Mouse (Mus musculus) lung, postnatal 25 days (tissue): ENCODE results near the gene Prnd.

ENCODE experiments used
- DNase-seq: peaks from one replicate; pipeline ENCODE4 v3.0.0; 2022; ENCODE audit warnings: low spot score

Gene Prnd

DNA sequence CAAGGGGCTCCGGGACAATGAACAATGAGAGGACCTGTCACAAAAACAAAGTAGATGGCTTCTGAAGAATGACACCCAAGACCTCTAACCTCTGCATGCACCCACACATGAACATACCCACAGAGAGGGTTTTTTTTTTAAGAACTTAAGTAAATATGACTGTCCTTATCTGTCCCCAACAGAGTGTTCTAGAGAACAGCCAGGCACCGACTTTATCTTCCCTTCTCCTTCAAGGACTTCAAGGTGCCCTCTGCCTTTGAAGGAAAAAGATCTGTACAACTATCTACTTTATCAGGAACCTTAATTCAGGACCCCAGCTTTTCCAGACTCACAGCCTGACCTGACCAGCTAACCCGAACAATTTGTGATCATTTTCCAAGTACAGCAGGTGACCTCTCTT is 10.2 kb upstream of the Prnd start:
- DNase-seq = no peak

DNA sequence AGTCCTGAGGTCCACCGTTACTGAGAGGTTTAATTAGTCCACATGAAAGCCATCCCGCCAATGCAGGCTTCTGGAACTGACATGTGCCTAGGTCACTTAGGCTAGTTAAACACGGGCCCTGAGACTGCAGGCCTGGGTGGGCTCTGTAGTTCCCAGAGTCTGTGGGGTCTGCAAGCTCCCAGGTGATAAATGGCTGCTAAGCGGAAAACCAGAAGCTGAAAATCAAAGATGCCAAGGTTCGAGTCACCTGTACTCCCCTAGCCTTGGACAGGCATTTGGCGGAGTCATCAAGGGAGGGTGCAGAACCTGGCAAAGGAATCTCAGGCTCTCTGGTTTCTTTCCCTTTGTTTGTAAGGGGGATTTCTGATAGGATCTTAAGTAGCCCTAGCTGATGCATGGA is 9.2 kb upstream of the Prnd start:
- DNase-seq = no peak

DNA sequence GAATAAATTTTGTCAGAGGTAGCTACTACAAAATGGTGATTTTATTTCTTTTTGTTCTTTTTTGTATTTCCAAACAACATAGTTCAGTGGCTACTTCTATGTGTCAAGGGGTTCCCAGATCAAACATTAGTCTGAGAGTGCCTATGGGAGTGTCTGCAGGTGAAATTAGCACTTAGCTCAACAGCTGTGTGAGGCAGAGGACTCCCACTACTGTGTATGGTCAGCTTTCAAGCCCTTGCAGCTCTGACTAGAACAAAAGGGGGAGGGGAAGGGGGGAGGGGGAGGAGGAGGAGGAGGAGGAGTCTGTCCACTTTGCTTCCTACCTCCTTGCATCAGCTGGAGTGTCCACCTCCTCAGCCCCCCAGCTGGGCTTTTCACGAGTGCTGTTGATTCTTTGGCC is 6.3 kb upstream of the Prnd start:
- DNase-seq = no peak

DNA sequence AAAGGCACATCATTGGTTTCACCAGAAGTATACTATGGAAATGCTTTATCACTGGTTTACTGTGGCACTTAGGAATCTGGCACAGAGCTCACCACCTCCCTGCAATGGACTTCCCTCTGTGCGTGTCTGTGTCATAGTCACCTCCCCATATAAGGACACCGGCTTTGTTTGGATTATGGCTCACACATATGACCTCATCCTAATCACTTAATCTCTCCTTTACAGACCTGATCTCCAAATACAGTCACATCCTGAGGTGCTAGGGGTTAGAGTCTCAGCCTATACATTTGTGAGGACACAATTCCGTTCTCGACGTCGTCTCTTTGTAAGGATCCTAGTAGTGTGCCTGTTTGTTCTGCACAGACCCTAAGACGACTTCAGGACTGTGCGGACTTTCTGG is 5.4 kb upstream of the Prnd start:
- no peak for DNase-seq

DNA sequence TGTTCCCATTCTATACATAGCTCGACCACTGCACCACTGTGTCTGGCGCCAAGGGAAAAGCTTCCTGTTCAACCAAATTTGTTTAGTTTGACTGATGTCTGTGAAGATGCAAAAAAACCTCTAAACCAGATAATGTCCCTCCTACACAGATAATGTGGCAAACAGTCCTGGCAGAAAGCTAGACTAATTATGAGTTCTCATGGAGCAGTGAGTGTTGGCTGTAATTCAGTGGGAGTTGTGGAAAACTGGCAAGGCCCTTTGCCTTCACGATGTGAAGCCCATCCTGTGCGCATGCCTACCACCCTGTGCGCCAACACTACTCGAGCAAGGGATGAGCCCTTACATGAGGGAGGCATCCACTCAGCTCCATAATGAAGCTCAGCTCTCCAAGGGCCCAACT is 4.9 kb upstream of the Prnd start:
- DNase-seq = no peak

DNA sequence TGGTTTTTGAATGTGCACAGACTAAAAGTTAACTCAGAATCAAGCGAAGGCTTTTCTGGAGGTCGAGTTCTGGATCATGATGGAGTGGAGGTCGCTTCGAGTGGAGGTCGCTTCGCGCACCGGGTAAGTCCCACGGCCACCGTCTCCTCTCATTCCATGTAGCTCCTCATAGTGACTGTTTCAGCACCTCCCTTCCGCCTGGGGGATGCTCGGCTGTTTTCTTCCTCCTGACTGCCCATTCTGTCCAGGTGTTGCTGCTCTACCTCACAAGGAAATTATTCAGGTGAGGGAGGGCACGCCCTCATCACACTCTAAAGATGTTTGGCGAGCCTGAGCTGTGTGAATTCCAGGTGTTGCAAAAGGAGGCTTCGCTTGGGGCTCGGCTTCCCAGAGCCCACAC is 4.3 kb upstream of the Prnd start:
- DNase-seq = no peak

DNA sequence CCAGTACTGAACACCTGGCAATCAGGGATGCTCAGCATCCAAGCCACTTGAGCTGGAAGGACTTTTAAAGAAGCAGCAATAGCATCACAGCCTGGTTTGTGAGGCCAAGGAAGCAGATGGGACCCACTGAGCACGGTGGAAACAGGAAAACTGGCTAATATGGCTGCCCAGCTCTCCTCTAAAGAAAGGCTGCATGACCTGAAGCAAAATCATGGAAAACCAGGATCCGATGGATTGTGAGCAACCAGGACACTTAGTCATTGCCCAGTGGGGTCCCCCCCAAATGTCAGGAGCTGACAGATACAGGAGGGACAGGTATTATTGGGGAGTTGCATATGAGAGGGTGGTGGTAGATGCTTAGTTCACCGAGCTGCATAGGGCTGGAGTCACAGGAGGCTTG is 2.5 kb upstream of the Prnd start:
- DNase-seq = no peak

DNA sequence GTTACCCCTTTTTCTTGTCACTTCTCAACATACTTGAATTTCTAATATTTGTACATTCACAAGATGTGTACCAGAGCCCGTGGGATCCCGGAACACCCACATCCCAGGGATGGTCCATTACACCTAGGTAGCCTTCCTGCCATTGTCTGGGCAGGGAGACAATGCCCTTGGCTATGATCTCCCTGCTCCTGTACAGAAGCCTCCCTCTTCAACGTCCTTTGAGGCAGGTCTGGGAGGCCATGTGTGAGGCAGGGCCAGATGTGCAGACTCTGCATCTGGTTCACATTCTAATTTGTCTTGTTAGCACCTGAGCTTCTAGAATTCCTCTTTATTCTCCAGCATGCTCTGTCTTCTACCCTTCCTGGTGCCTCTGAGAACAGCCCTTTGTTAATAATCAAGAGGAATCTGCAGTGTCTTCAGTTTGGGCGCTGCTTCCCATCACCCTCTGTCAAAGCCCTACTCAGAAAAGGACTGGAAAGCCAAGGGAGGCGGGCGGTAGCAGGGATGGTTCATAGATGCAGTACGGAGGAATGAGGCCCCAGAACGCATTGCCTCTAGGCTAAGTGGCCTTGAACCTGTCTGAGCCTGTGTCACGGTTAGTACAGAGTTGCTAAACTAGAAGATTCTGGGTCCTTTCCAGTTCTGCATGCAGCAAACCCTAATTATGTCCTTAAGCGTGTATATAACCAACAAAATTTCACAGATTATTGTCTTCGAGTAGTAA is 1.6 kb upstream of the Prnd start:
- DNase-seq = no peak

DNA sequence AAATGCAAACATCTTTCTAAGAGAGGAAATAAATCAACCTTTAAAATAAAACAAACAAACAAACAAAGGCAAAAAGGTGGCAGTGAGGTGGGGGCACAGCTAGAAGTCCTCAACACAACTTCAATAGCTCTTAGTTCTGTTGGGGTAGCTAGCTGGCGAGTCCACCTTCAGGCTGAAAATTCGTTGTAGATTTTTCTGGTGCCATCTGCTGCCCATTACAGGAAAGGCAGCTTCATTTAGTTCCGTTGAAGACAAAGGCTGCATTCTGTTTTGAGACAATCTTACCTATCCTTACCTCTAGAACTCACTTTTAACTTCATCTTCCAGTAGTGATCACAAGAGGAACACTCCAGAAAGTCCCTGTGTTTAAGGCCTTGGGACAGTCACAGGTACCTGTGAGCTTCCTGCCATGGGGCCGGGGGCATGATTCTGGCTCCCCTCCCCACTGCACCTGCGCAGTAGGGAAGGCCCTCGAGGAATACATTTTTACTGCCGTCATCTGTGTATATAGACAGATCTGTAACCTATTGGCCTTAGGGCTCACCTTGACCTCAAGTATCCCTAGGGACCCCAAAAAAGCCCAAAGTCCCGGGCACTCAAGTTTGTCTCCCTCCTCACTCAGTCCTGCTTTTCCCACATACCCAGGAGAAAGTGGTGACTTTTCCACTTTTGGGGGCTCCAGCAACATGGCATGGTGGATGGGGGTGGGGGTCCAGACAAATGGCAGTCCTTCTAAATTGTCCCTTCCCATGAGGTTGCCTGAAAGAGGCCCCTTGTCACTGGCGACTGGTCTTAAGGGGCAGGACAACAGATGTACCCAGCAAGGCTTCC is 679 bp upstream of the Prnd start:
- DNase-seq = peak; percentile 52

DNA sequence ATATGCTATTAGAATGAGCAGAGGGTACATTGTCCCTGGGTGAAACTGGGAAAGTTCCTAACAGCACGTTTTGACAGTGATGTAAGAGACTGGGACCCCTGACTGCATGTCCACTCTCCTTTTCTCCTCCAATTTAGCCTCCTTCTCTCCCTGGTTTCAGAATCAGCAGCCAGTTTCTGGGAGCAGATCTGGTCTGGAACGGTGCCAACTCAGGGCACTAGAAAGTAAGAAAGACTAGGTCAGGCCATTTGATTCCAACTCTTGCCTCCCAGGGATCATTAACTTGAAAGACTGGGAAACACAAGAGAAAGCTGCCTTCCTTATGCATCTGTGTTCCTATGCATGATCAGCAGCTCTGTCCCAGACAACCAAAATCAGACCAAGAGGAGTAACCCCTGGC is 1.8 kb downstream of the Prnd start:
- DNase-seq = no peak

DNA sequence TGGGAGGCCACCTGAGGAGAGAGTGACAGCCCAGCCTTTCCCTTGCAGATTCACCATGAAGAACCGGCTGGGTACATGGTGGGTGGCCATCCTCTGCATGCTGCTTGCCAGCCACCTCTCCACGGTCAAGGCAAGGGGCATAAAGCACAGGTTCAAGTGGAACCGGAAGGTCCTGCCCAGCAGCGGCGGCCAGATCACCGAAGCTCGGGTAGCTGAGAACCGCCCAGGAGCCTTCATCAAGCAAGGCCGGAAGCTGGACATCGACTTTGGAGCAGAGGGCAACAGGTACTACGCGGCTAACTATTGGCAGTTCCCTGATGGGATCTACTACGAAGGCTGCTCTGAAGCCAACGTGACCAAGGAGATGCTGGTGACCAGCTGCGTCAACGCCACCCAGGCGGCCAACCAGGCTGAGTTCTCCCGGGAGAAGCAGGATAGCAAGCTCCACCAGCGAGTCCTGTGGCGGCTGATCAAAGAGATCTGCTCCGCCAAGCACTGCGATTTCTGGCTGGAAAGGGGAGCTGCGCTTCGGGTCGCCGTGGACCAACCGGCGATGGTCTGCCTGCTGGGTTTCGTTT is 2.4 kb downstream of the Prnd start:
- DNase-seq = no peak

DNA sequence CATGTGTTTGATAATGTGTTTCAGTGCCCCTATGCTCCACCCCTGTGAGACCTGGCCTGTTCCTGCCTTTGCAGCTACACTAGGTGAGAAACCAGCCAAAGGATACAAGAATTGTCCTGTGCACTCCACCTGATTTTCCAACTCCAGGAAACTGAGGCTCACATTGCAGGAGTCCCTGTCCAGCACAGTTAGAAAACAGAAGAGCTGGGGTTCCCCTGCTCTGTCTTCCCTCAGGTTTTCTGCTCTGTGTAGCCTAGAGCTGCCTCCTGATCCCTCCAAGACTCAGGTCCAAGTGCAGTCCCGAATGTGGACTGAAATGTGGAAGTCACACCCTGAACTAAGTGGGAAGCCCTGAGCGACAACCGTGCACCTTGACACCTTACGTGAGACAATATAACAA is 3.0 kb downstream of the Prnd start:
- DNase-seq = no peak

DNA sequence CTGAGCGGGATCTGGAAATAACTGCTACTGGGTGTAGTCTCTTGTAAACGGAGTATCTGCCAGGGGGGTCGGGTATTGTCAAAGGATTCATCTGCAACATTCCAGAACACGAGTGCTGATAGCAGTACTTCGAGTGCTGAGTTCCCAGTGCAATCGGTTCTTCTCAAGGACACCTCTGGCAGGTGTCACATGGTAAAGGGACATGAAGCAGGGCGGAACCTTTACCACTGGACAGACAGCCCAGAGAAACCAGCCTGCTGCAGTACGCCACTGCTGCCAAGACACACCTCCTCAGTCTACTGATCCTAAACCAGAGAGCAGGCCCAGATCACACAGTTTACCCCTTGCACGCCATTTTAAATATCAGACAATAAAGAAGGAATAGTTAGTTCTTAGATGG is 4.2 kb downstream of the Prnd start:
- peak; percentile 43 for DNase-seq

DNA sequence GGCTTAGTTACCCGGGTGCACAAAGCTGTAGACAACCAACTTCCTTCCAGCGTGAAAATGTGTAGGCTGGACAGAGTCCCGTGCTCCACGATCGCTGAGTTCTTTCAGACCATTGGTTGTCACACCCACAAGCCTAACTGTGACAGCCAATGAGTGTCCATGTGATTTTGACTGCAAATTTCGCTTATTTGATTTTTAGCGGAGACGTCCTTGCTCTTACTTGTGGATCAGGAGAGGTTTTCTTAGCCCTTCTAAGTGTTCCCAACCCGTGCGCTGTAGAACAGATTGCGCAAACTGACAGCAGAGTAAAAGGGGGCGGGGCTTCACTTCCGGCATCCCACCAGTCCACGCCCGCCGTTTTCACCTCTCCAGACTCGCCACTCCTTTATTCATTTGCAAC is 4.6 kb downstream of the Prnd start:
- DNase-seq = peak; percentile 77

DNA sequence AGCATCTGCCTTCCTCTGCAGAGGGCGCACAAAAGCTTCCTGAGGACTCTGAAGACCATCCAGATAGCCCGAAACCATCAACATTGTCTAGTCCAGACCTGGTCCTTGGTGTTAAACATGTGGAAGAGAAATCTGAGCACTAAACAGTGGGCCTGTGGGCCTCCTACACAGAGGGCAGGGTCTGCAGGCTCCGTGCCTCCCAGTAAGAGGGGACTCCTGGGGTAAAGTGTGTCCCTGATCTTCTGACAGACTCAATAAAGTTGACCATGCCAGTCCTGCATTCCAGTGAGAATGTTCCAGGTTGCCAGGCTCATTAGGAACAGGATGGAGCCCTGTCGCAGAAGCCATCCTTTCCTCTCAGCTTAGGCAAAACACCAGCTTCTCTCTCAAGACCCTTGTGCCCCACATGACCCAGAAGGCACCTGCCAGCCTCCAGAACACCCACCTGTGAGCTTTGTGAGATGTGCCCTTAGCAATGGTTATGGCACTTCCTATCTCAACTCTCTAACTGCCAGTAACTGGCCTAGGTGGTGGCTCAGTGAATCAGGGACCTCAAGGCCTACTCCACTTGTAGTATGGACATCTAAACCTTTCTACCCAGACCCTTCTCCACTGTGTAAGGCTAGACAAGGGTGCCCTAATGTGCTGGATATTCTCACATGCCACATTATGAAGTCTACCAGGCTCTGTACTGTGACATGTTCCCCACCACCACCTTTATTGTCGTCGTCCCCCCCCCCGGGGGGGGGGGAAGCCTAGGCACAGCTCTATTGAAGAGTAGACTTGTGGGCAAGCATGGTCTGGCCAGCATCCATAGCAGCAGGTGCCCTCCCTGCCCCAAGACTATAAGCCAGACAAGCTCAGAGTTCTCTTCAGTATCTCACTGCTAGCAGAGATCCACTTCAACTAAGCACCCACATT is 5.9 kb downstream of the Prnd start:
- no peak for DNase-seq

DNA sequence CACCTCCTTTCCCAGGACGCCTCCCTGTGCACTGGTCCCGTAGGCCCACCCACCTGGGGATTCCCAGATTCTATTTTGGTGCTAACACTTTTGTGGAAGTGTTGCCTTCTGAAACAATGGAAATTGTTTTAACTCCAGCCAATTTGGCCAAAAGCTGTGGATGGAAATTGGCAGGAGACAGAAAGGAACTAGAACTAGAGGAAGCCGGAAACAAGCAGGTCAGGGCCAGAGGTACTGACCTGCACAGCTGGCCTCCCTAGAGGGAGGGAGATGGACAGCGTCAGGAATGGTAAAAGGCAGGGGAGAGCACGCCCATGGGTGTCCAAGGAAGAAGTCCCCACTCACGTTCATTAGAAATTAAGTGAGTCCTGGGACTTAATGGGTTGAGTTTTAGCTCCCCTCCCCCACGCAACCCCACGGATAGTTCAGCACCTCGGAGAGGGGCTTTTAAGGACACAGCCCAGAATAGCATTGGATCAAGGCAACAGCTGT is 7.1 kb downstream of the Prnd start:
- no peak for DNase-seq

DNA sequence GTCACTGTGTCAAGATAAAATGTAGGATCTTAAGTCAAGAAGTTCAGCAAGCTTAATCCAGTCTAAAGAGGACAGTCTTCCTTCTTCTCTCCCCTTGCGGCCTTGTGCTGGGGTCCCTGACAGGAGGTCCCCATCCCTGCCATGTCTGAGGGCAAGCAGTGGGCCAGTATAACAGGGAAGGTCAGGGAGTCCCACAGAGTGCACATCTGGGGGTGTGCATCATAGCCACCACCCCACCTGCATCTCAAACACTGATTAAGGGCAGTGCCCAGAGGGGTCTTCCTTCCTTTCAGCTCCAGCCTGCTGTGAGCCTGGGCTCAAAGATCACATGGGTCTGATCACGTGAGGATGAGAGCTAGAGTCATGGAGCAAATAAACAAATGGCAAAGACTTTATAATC is 11.0 kb downstream of the Prnd start:
- no peak for DNase-seq

DNA sequence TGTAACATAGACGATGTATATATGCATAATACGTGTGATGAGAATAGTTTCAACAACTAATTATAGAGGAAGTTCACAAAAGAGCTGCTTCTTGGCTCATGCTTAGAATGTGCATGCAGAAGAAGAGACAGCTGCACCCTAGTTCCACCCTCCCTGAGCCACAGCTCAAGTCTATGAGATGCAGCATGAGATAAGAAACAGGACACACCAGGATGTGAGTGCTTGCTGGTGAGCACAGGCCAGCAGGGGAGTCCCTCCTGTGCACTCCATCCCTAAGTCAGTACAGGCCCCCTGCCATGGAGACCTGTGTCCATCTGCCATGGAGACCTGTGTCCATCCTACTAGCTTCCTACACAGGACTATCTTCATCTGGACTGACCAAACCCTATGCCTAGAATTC is 19.9 kb downstream of the Prnd start:
- DNase-seq = no peak

DNA sequence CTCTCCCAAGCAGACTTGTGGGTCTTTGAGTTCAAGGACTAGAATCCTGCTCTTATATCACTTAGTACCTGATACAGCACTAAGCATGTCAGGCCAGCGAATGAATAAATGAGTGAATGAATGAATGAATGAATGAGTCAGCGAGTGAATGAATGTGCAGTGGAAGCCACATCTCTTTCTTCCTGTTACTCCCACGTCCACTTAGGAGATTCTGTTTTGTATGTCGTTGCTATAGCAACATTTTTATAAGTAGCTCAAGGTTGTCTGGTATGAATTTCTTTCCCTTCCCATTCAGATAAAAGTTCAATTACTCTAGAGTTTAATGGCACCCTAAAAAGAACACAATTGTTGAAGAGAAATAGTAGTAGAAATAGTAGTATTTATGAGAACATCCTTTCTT is 20.4 kb downstream of the Prnd start:
- DNase-seq = no peak

DNA sequence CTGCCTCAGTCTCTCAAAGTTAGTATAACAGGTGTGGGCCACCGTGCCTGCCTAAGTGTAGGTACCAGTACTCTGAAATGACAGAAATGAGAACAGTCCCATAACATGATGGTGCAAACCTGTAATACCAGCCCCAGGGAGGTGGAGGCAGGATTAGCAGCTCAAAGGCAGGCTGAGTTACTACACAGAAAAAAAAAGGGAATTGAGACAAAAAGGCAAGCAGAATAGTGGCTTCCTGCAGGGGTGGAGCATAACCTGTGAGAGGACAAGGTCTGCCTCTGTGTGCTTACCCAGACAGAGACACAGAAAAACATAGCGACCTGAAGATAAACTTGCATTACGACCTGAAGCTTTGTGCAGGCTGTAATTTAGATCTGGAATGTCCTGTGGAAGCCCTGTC is 26.0 kb downstream of the Prnd start:
- DNase-seq = no peak

DNA sequence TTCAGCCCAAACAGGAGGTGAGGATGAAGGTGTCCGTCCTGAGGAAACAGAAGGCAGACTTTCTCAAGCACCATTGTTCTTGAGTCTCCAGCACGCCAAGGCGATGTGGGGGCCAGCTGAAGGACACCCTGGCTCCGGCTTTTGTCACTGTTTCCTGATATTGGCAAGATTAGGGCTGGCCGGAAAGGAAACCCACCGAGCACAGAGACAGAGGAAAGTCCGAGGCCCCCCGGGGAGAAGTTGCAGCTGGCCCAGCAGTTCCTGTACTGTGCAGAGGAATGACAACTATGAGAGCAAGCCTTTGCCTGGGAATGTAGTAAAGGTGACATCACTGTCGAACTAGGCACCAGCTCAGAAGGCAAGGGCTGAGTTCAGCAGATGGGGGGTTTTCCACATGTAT is 30.2 kb downstream of the Prnd start:
- DNase-seq = no peak

DNA sequence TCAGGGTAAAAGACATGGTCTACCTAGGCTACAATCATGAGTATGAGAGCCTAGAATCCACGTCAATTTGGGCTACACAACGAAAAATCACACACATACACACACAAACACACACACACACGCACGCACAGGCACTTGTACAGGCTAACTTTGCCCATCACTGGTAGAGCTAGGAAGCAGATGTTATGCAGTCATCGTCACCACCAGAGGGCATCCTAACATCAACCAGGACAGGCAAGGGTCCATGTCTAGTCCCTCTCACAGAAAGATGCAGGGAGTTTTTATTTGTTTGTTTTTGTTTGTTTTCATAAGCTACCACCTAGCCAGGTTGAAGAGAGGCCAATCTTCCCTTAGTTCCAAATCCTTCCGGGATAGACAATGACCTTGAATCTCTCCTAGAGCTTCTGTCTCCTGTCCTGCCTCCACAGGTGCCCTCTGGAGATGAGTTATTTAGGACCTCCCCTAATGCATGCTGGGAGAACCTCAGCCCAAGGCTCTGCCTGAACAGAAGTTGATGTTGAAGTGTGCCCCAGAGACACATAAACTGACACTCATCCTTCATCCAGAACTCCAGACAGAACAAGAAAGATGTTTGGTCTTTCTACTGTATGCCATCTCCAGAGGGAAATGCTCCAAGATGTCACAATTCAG is 32.0 kb downstream of the Prnd start:
- DNase-seq = peak; percentile 68
